Mouse (Mus musculus): ENCODE results near the gene Ttc7b. TPM values are rescaled to one million over a fixed set of nuclear protein-coding genes. Genes with fewer than 3 reads are reported as not detected.

Ttc7b gene
- polyA plus RNA-seq, 1 experiment from 2014 or later = 0.93 TPM

DNA sequence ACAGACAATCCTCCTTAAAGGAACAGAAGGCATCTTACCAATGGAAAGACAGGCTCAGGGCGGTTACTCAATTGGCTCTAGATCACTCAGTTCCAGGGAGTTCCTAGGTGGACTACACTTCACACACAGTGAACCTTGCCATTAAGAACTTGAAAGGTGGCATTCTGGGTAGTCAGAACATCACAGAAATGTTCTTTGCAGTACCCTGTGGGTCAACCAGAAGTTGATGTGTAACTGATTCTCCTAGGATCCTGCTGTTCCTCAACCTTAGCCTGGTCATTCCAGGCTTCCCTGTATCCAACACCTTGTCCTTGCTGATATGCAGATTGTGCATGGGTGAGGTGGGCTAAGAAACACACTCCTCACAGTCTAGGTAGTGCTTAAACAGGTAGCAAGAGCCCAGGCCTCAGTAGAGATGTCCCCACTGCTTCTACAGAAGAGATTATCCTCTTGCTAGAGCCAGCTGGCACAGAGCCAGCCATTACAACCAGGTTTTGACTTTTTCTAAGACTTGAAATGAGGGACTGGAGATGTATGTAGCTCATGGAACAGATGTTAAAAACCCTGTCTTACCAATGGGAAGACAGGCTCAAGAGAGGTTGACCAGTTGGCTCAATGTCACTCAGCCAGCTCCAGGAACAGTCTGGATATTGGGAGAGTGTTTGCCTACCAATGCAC is 4.3 kb downstream of the Ttc7b start:
- Histone ChIP-seq H3K4me3 (ENCODE audit: low read depth, low read length) (no peak overlapping the region), H3K9me3 (replicated peaks; ENCODE audit: control insufficient read depth, low read length) (no peaks in the 10 kb centered on the region), H3K4me2 (ENCODE audit: low read depth, low read length) (no peak overlapping the region), H3K4me1 (ENCODE audit: control insufficient read depth, low read depth, low read length) (no peaks in the 10 kb centered on the region; the same call in none of the 2 replicates), H3K27ac (ENCODE audit: low read length) (no peak overlapping the region), H3K36me3 (ENCODE audit: control insufficient read depth, insufficient read depth) (no peaks in the 10 kb centered on the region), H3K9ac (ENCODE audit: low read depth, low read length) (no peak overlapping the region), H3K27me3 (ENCODE audit: control insufficient read depth, insufficient read depth, low read depth, low read length) (peaks cover 10% of the 10 kb centered on the region)
- ATAC-seq (ENCODE audit: low read depth) = no peak
- WGBS (ENCODE audit: insufficient replicate concordance) = 62% methylated on average over 1 of the region's 1 CpGs

- H3K36me3 ChIP-seq (ENCODE audit: control insufficient read depth, insufficient read depth) = no peaks in the 10 kb centered on the region
- no peaks in the 10 kb centered on the region; the same call in none of the 2 replicates for H3K4me1 ChIP-seq (ENCODE audit: control insufficient read depth, low read depth, low read length)
- H3K27me3 ChIP-seq (ENCODE audit: control insufficient read depth, insufficient read depth, low read depth, low read length) = peaks cover 10% of the 10 kb centered on the region
- no peak overlapping the region for H3K9ac ChIP-seq (ENCODE audit: low read depth, low read length)
- no peak for ATAC-seq (ENCODE audit: low read depth)
- WGBS (ENCODE audit: insufficient replicate concordance) = 64% methylated on average over 4 of the region's 4 CpGs
- H3K9me3 ChIP-seq (replicated peaks; ENCODE audit: control insufficient read depth, low read length) = no peaks in the 10 kb centered on the region
- H3K4me3 ChIP-seq (ENCODE audit: low read depth, low read length) = no peak overlapping the region
- no peak overlapping the region for H3K4me2 ChIP-seq (ENCODE audit: low read depth, low read length)
- no peak overlapping the region for H3K27ac ChIP-seq (ENCODE audit: low read length)
These were observed 5.1 kb downstream of the Ttc7b start for GRCm38 (mm10) chr12:100515493-100515892.

DNA sequence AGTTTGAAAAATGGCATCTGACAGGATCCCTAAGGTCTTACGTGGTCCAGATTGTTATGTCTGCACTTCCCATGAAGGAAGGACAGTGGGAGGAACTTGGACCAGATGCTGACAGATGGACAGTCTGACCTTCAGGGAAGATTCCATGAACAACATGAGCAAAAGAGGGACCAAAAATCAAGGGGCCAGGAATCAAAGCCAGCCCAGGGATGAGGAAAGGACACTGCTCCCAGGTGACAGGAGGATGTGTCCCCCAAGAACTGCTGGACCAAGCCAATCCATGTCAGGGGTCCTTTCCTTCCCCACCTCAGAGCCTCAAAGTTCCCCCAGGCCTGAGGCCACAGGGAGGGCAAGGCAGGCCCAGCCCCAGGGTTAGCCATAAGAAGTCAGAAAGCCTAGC is 6.0 kb downstream of the Ttc7b start:
- ATAC-seq (ENCODE audit: low read depth) = no peak
- Histone ChIP-seq H3K4me2 (ENCODE audit: low read depth, low read length) (no peak overlapping the region), H3K27me3 (ENCODE audit: control insufficient read depth, insufficient read depth, low read depth, low read length) (peaks cover 2% of the 10 kb centered on the region), H3K4me1 (ENCODE audit: control insufficient read depth, low read depth, low read length) (no peaks in the 10 kb centered on the region; the same call in none of the 2 replicates), H3K4me3 (ENCODE audit: low read depth, low read length) (no peak overlapping the region), H3K27ac (ENCODE audit: low read length) (no peak overlapping the region), H3K36me3 (ENCODE audit: control insufficient read depth, insufficient read depth) (no peaks in the 10 kb centered on the region), H3K9ac (ENCODE audit: low read depth, low read length) (no peak overlapping the region), H3K9me3 (replicated peaks; ENCODE audit: control insufficient read depth, low read length) (no peaks in the 10 kb centered on the region)
- 77% methylated on average over 1 of the region's 1 CpGs for WGBS (ENCODE audit: insufficient replicate concordance)

GRCm38 (mm10) chr12:100513131-100513530 is 7.5 kb downstream of the Ttc7b start:
- H3K9me3 ChIP-seq (replicated peaks; ENCODE audit: control insufficient read depth, low read length) = no peaks in the 10 kb centered on the region
- no peaks in the 10 kb centered on the region for H3K36me3 ChIP-seq (ENCODE audit: control insufficient read depth, insufficient read depth)
- no peak overlapping the region for H3K4me3 ChIP-seq (ENCODE audit: low read depth, low read length)
- H3K27me3 ChIP-seq (ENCODE audit: control insufficient read depth, insufficient read depth, low read depth, low read length) = no peaks in the 10 kb centered on the region
- H3K4me1 ChIP-seq (ENCODE audit: control insufficient read depth, low read depth, low read length) = no peaks in the 10 kb centered on the region; the same call in 1 of the 2 replicates
- no peak overlapping the region for H3K9ac ChIP-seq (ENCODE audit: low read depth, low read length)
- H3K27ac ChIP-seq (ENCODE audit: low read length) = no peak overlapping the region
- H3K4me2 ChIP-seq (ENCODE audit: low read depth, low read length) = no peak overlapping the region
- 73% methylated on average over 5 of the region's 5 CpGs for WGBS (ENCODE audit: insufficient replicate concordance)
- ATAC-seq (ENCODE audit: low read depth) = no peak

GRCm38 (mm10) chr12:100512641-100513040 is 8.0 kb downstream of the Ttc7b start:
- H3K4me2 ChIP-seq (ENCODE audit: low read depth, low read length) = no peak overlapping the region
- no peaks in the 10 kb centered on the region; the same call in 1 of the 2 replicates for H3K4me1 ChIP-seq (ENCODE audit: control insufficient read depth, low read depth, low read length)
- 73% methylated on average over 9 of the region's 9 CpGs for WGBS (ENCODE audit: insufficient replicate concordance)
- H3K27ac ChIP-seq (ENCODE audit: low read length) = no peak overlapping the region
- no peak overlapping the region for H3K9ac ChIP-seq (ENCODE audit: low read depth, low read length)
- H3K27me3 ChIP-seq (ENCODE audit: control insufficient read depth, insufficient read depth, low read depth, low read length) = no peaks in the 10 kb centered on the region
- no peaks in the 10 kb centered on the region for H3K36me3 ChIP-seq (ENCODE audit: control insufficient read depth, insufficient read depth)
- no peaks in the 10 kb centered on the region for H3K9me3 ChIP-seq (replicated peaks; ENCODE audit: control insufficient read depth, low read length)
- no peak for ATAC-seq (ENCODE audit: low read depth)
- no peak overlapping the region for H3K4me3 ChIP-seq (ENCODE audit: low read depth, low read length)

DNA sequence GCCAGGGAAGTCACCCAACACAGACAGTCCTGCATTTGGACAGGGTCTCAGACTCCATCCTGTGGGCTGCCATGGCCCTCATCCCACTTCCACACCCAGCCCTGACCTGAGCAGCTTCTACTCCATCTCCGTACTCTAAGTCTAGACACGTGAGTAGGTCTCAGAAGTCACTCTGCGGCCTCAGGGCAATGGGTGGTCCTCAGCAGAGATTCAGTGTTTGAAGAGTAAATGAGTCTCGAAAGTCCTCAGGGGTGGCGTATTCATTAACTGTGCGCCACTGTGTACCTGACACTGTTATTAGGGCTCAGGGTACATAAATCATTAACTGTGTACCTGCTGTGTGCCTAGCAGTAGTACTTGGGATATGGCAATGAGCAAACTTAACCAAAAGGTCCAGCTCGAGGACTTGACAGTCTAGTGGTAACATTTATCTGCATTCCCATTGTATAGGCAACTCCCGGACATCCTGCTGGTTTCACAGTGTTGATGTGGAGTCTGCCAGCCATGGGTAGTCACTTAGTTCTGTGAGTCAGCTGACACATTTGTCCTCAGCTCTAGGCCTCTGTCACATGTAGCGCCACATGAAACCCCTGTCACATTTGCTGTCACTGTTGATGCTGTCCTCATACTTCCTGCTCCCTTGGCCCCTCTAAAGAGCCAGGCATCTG is 10.9 kb downstream of the Ttc7b start:
- Histone ChIP-seq H3K4me3 (ENCODE audit: low read depth, low read length) (no peak overlapping the region), H3K4me2 (ENCODE audit: low read depth, low read length) (no peak overlapping the region), H3K27ac (ENCODE audit: low read length) (no peak overlapping the region), H3K9me3 (replicated peaks; ENCODE audit: control insufficient read depth, low read length) (no peaks in the 10 kb centered on the region), H3K4me1 (ENCODE audit: control insufficient read depth, low read depth, low read length) (no peaks in the 10 kb centered on the region), H3K36me3 (ENCODE audit: control insufficient read depth, insufficient read depth) (no peaks in the 10 kb centered on the region), H3K9ac (ENCODE audit: low read depth, low read length) (no peak overlapping the region), H3K27me3 (ENCODE audit: control insufficient read depth, insufficient read depth, low read depth, low read length) (no peaks in the 10 kb centered on the region)
- no peak for ATAC-seq (ENCODE audit: low read depth)
- WGBS (ENCODE audit: insufficient replicate concordance) = 63% methylated on average over 9 of the region's 9 CpGs

DNA sequence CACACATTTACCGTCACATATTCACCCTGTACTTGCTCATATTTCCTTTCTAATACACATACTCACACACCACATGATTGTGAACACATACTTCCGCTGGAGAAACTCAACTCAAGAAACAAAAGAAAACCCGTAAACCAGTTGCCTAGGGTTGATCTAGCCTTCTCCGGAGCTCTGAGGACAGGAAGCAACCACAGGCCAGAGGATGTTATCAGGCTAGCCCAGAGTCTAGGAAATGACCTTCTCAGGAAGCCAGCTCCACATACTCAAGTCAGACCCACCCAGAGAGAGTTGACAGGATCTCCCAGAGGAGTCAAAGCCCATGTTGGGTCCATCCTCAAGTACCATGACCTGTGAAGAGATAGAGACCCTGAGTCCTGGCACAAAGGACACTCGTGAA is 12.0 kb downstream of the Ttc7b start:
- Histone ChIP-seq H3K4me2 (ENCODE audit: low read depth, low read length) (no peak overlapping the region), H3K36me3 (ENCODE audit: control insufficient read depth, insufficient read depth) (no peaks in the 10 kb centered on the region), H3K9me3 (replicated peaks; ENCODE audit: control insufficient read depth, low read length) (no peaks in the 10 kb centered on the region), H3K27ac (ENCODE audit: low read length) (no peak overlapping the region; the same call in 1 of the 2 replicates), H3K4me3 (ENCODE audit: low read depth, low read length) (no peak overlapping the region), H3K9ac (ENCODE audit: low read depth, low read length) (no peak overlapping the region), H3K4me1 (ENCODE audit: control insufficient read depth, low read depth, low read length) (no peaks in the 10 kb centered on the region), H3K27me3 (ENCODE audit: control insufficient read depth, insufficient read depth, low read depth, low read length) (no peaks in the 10 kb centered on the region)
- ATAC-seq (ENCODE audit: low read depth) = peak; percentile 52
- WGBS (ENCODE audit: insufficient replicate concordance) = 25% methylated on average over 5 of the region's 5 CpGs

GRCm38 (mm10) chr12:100505484-100505883 is 15.1 kb downstream of the Ttc7b start:
- no peak overlapping the region for H3K27ac ChIP-seq (ENCODE audit: low read length)
- no peaks in the 10 kb centered on the region for H3K9me3 ChIP-seq (replicated peaks; ENCODE audit: control insufficient read depth, low read length)
- no peaks in the 10 kb centered on the region for H3K36me3 ChIP-seq (ENCODE audit: control insufficient read depth, insufficient read depth)
- no peaks in the 10 kb centered on the region for H3K27me3 ChIP-seq (ENCODE audit: control insufficient read depth, insufficient read depth, low read depth, low read length)
- no peak overlapping the region for H3K4me2 ChIP-seq (ENCODE audit: low read depth, low read length)
- 43% methylated on average over 1 of the region's 1 CpGs for WGBS (ENCODE audit: insufficient replicate concordance)
- 0 out of 2 replicates have a peak, but pooled peaks have one; percentile 12 for ATAC-seq (ENCODE audit: low read depth)
- no peak overlapping the region for H3K9ac ChIP-seq (ENCODE audit: low read depth, low read length)
- no peak overlapping the region for H3K4me3 ChIP-seq (ENCODE audit: low read depth, low read length)
- H3K4me1 ChIP-seq (ENCODE audit: control insufficient read depth, low read depth, low read length) = no peaks in the 10 kb centered on the region

DNA sequence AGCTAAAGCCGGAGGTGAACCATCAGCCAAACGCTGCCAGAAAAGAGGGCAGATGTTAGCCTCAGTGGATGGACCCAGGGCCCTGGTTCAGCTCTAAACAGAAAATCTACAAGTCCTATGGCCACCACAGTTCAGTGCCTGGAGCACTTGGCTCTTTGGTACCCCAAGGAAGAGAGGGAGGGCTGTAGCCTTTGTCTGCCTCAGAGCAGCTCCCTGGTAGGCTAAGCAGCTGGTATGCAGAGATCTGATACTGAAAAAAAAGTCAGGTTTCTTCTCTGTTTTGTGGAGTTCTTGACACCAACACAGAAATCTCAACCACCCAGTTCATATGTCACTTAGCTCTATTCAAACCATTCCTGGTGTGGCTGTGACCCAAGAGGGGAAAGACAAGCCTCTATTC is 16.0 kb downstream of the Ttc7b start:
- H3K4me2 ChIP-seq (ENCODE audit: low read depth, low read length) = no peak overlapping the region
- H3K4me3 ChIP-seq (ENCODE audit: low read depth, low read length) = no peak overlapping the region
- H3K27ac ChIP-seq (ENCODE audit: low read length) = no peak overlapping the region
- H3K9ac ChIP-seq (ENCODE audit: low read depth, low read length) = no peak overlapping the region
- no peaks in the 10 kb centered on the region for H3K9me3 ChIP-seq (replicated peaks; ENCODE audit: control insufficient read depth, low read length)
- ATAC-seq (ENCODE audit: low read depth) = no peak
- WGBS (ENCODE audit: insufficient replicate concordance) = 76% methylated on average over 2 of the region's 2 CpGs
- H3K27me3 ChIP-seq (ENCODE audit: control insufficient read depth, insufficient read depth, low read depth, low read length) = no peaks in the 10 kb centered on the region
- H3K36me3 ChIP-seq (ENCODE audit: control insufficient read depth, insufficient read depth) = no peaks in the 10 kb centered on the region
- H3K4me1 ChIP-seq (ENCODE audit: control insufficient read depth, low read depth, low read length) = no peaks in the 10 kb centered on the region
